In the genomic region with DNA sequence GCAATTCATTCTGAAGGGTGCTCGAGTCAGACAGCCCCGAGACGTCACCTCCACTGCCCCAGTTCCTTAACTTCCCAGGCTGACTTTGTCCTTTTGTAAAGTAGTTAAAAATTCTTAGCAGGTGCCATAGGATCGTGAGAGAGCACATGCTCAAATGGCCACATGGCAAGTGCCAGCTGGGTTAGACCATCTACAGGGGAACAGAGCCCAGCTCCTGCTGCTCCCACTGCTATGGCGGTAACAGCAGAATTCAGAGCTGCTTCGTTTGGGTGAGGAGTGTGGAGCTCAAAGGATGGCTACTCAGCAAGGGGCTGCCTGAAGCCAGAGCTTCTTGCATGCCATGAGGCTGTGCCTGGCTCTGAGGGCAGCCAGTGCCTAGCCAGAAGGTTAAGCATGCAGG, we compare ENCODE assay signal across 29 mouse cellular contexts. TPM values are rescaled to one million over a fixed set of nuclear protein-coding genes. Genes with fewer than 3 reads are reported as not detected.
DNase-seq lines count a peak whose midpoint lies in the region; TF ChIP-seq lines count a peak whose summit lies in the region.
"Had no signal": no experiment of that assay in that cellular context is flagged by ENCODE, and none has a peak within 500 bp of the region (broad histone marks: within the 10 kb centered on the region; RNA-seq: fewer than 3 reads in every experiment).

No protein-coding gene starts in this region.

- peak; percentile 38 to 46 for DNase-seq in cerebellum, adult 2 months
- no peak for DNase-seq in cerebellum, adult 8-10 months
- DNase-seq in brain, adult 2 months (ENCODE audit: low read depth, low spot score), result peak; percentile 46
- DNase-seq in cerebellum, postnatal 14 days, result peak; percentile 31 to 50
- no peak for DNase-seq in kidney, adult 11 months
- no peak for DNase-seq in kidney, adult 8-10 months
- DNase-seq: adrenal gland, adult 2 months; adrenal gland, postnatal 14 days; gastrocnemius, postnatal 10 days; gastrocnemius, postnatal 36 days; heart, adult 2 months; heart, postnatal 14 days; heart, postnatal 4 days; kidney, adult 2 months had no signal

- H3K27ac ChIP-seq in cerebellum, adult 2 months (ENCODE audit: insufficient read depth, low read length), result no peak overlapping the region
- H3K27ac ChIP-seq: forebrain, embryonic 10.5 days; forebrain, embryonic 13.5 days; heart, adult 2 months; heart, embryonic 10.5 days; heart, embryonic 13.5 days; hindbrain, embryonic 14.5 days; hindbrain, postnatal 0 days had no signal

- peaks cover 23% of the 10 kb centered on the region for H3K4me1 ChIP-seq in cerebellum, adult 2 months (ENCODE audit: control insufficient read depth, insufficient read depth, low read length)
- H3K4me1 ChIP-seq: forebrain, embryonic 10.5 days; forebrain, embryonic 13.5 days had no signal

- no peaks in the 10 kb centered on the region for H3K27me3 ChIP-seq in cerebellum, adult 2 months (ENCODE audit: control insufficient read depth, insufficient read depth, low read length)
- H3K27me3 ChIP-seq: forebrain, embryonic 13.5 days; heart, embryonic 13.5 days had no signal

- 39% methylated on average over 6 of the region's 6 CpGs for WGBS in cerebellum, adult 2 months

- H3K4me3 ChIP-seq in cerebellum, adult 2 months (replicated peaks; ENCODE audit: insufficient read depth, low read depth, low read length), result no peak overlapping the region
- H3K4me3 ChIP-seq: forebrain, embryonic 10.5 days; forebrain, embryonic 13.5 days; heart, adult 2 months; heart, embryonic 10.5 days; heart, embryonic 13.5 days had no signal

- no peak for TF ChIP-seq CTCF in cerebellum, adult 2 months (IDR thresholded peaks at IDR 0.05; ENCODE audit: borderline replicate concordance, insufficient read depth, low read depth, low read length)

- no peak for TF ChIP-seq POLR2A in cerebellum, adult 2 months (IDR thresholded peaks at IDR 0.05; ENCODE audit: borderline replicate concordance, insufficient read depth, low read length)

RNA-seq across cellular contexts. Expression of gene Tmem217, which starts 17.6 kb away (rescaled TPM):
- 0.76 and 1.2 TPM in 2 replicates for polyA plus RNA-seq in cerebellum, adult 2 months (2012; rRNA removed)
- polyA plus RNA-seq: C2C12; heart, adult 2 months had no signal

RNA-seq across cellular contexts. Expression of gene Tbc1d22b, which starts 20.2 kb away (rescaled TPM):
- 37.4 and 37.7 TPM in 2 replicates for polyA plus RNA-seq in cerebellum, adult 2 months (2012; rRNA removed)

RNA-seq across cellular contexts. Expression of gene Gm17657, which starts 20.4 kb away (rescaled TPM):
- polyA plus RNA-seq in cerebellum, adult 2 months (2012; rRNA removed), result not detected in 2 replicates
- polyA plus RNA-seq: adrenal gland, adult 2 months; brain, embryonic 14.5 days; C2C12; CD4-positive, CD25-positive, alpha-beta regulatory T cell, adult 4 months; embryonic facial prominence, embryonic 11.5 days; embryonic facial prominence, embryonic 14.5 days; forebrain, embryonic 10.5 days; forebrain, embryonic 13.5 days; forebrain, embryonic 16.5 days; heart, adult 2 months; heart, embryonic 10.5 days; heart, embryonic 13.5 days; heart, embryonic 16.5 days; hindbrain, embryonic 11.5 days; hindbrain, embryonic 14.5 days; hindbrain, postnatal 0 days; intestine, embryonic 16.5 days; kidney, adult 2 months had no signal

RNA-seq across cellular contexts. Expression of gene Rnf8, which starts 44.8 kb away (rescaled TPM):
- 66.3 and 72.1 TPM in 2 replicates for polyA plus RNA-seq in cerebellum, adult 2 months (2012; rRNA removed)

RNA-seq across cellular contexts. Expression of gene Gm28043, which starts 44.8 kb away (rescaled TPM):
- polyA plus RNA-seq in cerebellum, adult 2 months (2012; rRNA removed), result 3.2 and 4.3 TPM in 2 replicates

Comparison
In these comparisons a context has a peak if more than half of its experiments do, and no peak if none do; other contexts are left out.
1. DNase-seq: peak in cerebellum, adult 2 months (2 of 2), brain, adult 2 months (single experiment) and cerebellum, postnatal 14 days (2 of 2); none in cerebellum, adult 8-10 months (single experiment), kidney, adult 11 months (single experiment) and kidney, adult 8-10 months (0 of 2).